Mouse (Mus musculus) kidney, embryonic 14.5 days (tissue): Measurements from ENCODE around the gene Gm49721. TPM values are rescaled to one million over a fixed set of nuclear protein-coding genes. Genes with fewer than 3 reads are reported as not detected.
"Not testable (repeated sequence)": the region's sequence is repeated elsewhere in the genome, so short reads cannot be mapped to it uniquely, and the experiment has no call there.

Experiments used
- ATAC-seq: fragments of 200-750 bp; cut with Nextera tagmentation; 2 replicates; pipeline ENCODE4 v1.8.0; 2017; ENCODE audit warnings: moderate number of reproducible peaks, mild to moderate bottlenecking, moderate TSS enrichment, moderate library complexity; ENCODE audit not compliant: low FRiP score, low TSS enrichment
- H3K27ac ChIP-seq: fragments of 300-500 bp; sonication (generic); 2 replicates; pipeline ENCODE4 v1.5.1; 2014; ENCODE audit warnings: low read depth, mild to moderate bottlenecking, low read length, moderate library complexity, mixed read lengths
- H3K27me3 ChIP-seq: fragments of 300-500 bp; sonication (generic); 2 replicates; pipeline ENCODE4 v1.6.1; 2014; ENCODE audit warnings: mild to moderate bottlenecking, low read length; ENCODE audit not compliant: control insufficient read depth, insufficient read depth
- H3K36me3 ChIP-seq: fragments of 300-500 bp; sonication (generic); 2 replicates; pipeline ENCODE4 v1.6.1; 2014; ENCODE audit warnings: low read length, mixed read lengths; ENCODE audit not compliant: control insufficient read depth, insufficient read depth
- H3K4me1 ChIP-seq: fragments of 300-500 bp; sonication (generic); 2 replicates; pipeline ENCODE4 v1.6.1; 2014; ENCODE audit warnings: low read length, mixed read lengths; ENCODE audit not compliant: control insufficient read depth, insufficient read depth
- H3K4me2 ChIP-seq: fragments of 300-500 bp; sonication (generic); replicated peaks from 2 replicates; pipeline ENCODE4 v1.6.1; 2014; ENCODE audit warnings: low read depth, mild to moderate bottlenecking, low read length
- H3K4me3 ChIP-seq: fragments of 300-500 bp; sonication (generic); 2 replicates; pipeline ENCODE4 v1.5.1; 2014; ENCODE audit warnings: mild to moderate bottlenecking, low read length
- H3K9ac ChIP-seq: fragments of 300-500 bp; sonication (generic); 2 replicates; pipeline ENCODE4 v1.6.1; 2014; ENCODE audit warnings: low read depth, mild to moderate bottlenecking, low read length, moderate library complexity
- H3K9me3 ChIP-seq: fragments of 300-500 bp; sonication (generic); 2 replicates; pipeline ENCODE4 v1.6.1; 2016; ENCODE audit warnings: low read length; ENCODE audit not compliant: control insufficient read depth
- WGBS: fragments of 180-500 bp; shearing (Covaris S2); extraction: QIAGEN DNeasy Blood & Tissue Kit; methylation state at CpG from one replicate; pipeline ENCODE4 v1.1.7; 2014; 5-methylcytosine and 5-hydroxymethylcytosine counted together
- polyA plus RNA-seq: library from polyadenylated mRNA; unstranded; fragments of >200 nt; fragmentation: Nextera tagmentation; extraction: Ambion mirVana; gene quantifications from 2 replicates; pipeline ENCODE4 v1.2.1, GENCODE M21; 2014

Gm49721 gene
- polyA plus RNA-seq, 1 experiment from 2014 or later, result not detected

GRCm38 (mm10) chr17:6972836-6973396 is 5.8 kb upstream of the Gm49721 start:
- H3K36me3 ChIP-seq, H3K27ac ChIP-seq, H3K9me3 ChIP-seq, H3K4me1 ChIP-seq, H3K4me3 ChIP-seq, H3K9ac ChIP-seq, ATAC-seq, H3K27me3 ChIP-seq, H3K4me2 ChIP-seq: not testable (repeated sequence)
- WGBS, result 69% methylated on average over 4 of the region's 4 CpGs

GRCm38 (mm10) chr17:6974985-6975384 is 3.7 kb upstream of the Gm49721 start:
- WGBS, result 59% methylated on average over 3 of the region's 3 CpGs

GRCm38 (mm10) chr17:6979380-6979779 is 676 bp downstream of the Gm49721 start:
- not testable (repeated sequence) for H3K27me3 ChIP-seq, H3K36me3 ChIP-seq, H3K4me1 ChIP-seq, ATAC-seq, H3K27ac ChIP-seq, H3K9me3 ChIP-seq, H3K9ac ChIP-seq
- H3K4me2 ChIP-seq, result peak overlapping the region; percentile 41
- H3K4me3 ChIP-seq, result peak overlapping the region; percentile 52
- 16% methylated on average over 5 of the region's 5 CpGs for WGBS

More at GRCm38 (mm10) chr17:6974985-6975384, 3.7 kb upstream of the Gm49721 start:
- H3K27me3 ChIP-seq, H3K4me2 ChIP-seq, H3K9ac ChIP-seq, H3K27ac ChIP-seq, H3K4me1 ChIP-seq, H3K9me3 ChIP-seq, H3K4me3 ChIP-seq, H3K36me3 ChIP-seq, ATAC-seq: not testable (repeated sequence)

GRCm38 (mm10) chr17:6980144-6980543 is 1.4 kb downstream of the Gm49721 start:
- not testable (repeated sequence) for H3K27ac ChIP-seq, ATAC-seq, H3K36me3 ChIP-seq, H3K4me1 ChIP-seq, H3K4me2 ChIP-seq, H3K9ac ChIP-seq, H3K27me3 ChIP-seq, H3K4me3 ChIP-seq, H3K9me3 ChIP-seq
- 84% methylated on average over 5 of the region's 8 CpGs for WGBS

GRCm38 (mm10) chr17:6986118-6986517 is 7.4 kb downstream of the Gm49721 start:
- H3K4me3 ChIP-seq, H3K27ac ChIP-seq, H3K9me3 ChIP-seq, H3K9ac ChIP-seq, ATAC-seq, H3K4me1 ChIP-seq, H3K27me3 ChIP-seq, H3K36me3 ChIP-seq, H3K4me2 ChIP-seq: not testable (repeated sequence)
- 100% methylated on average over 1 of the region's 1 CpGs for WGBS

- H3K9me3 ChIP-seq, H3K4me1 ChIP-seq, H3K36me3 ChIP-seq, H3K4me3 ChIP-seq, H3K9ac ChIP-seq, H3K4me2 ChIP-seq, H3K27me3 ChIP-seq, ATAC-seq, H3K27ac ChIP-seq: not testable (repeated sequence)
- WGBS, result no CpG with 5 or more reads among the region's 6 CpGs
Observed at GRCm38 (mm10) chr17:6995504-6995903, 16.8 kb downstream of the Gm49721 start.

GRCm38 (mm10) chr17:6996826-6997225 is 18.1 kb downstream of the Gm49721 start:
- WGBS, result 89% methylated on average over 8 of the region's 8 CpGs
- H3K36me3 ChIP-seq, H3K4me2 ChIP-seq, H3K4me1 ChIP-seq, H3K27me3 ChIP-seq, H3K27ac ChIP-seq, ATAC-seq, H3K9me3 ChIP-seq, H3K9ac ChIP-seq, H3K4me3 ChIP-seq: not testable (repeated sequence)

GRCm38 (mm10) chr17:6997778-6998490 is 19.2 kb downstream of the Gm49721 start:
- H3K36me3 ChIP-seq, result not testable (repeated sequence)

GRCm38 (mm10) chr17:7001790-7002585 is 23.3 kb downstream of the Gm49721 start:
- not testable (repeated sequence) for ATAC-seq, H3K9me3 ChIP-seq, H3K9ac ChIP-seq, H3K4me3 ChIP-seq, H3K36me3 ChIP-seq, H3K27ac ChIP-seq, H3K4me1 ChIP-seq, H3K27me3 ChIP-seq, H3K4me2 ChIP-seq
- WGBS, result 51% methylated on average over 7 of the region's 12 CpGs

More at GRCm38 (mm10) chr17:6997778-6998490, 19.2 kb downstream of the Gm49721 start:
- not testable (repeated sequence) for H3K27me3 ChIP-seq, H3K4me1 ChIP-seq, H3K4me2 ChIP-seq, H3K9ac ChIP-seq, ATAC-seq, H3K9me3 ChIP-seq, H3K4me3 ChIP-seq, H3K27ac ChIP-seq
- WGBS, result no CpG with 5 or more reads among the region's 7 CpGs
